Mouse (Mus musculus) megakaryocyte, embryonic 14.5 days (primary cell): ENCODE results near the gene Spice1. TPM values are rescaled to one million over a fixed set of nuclear protein-coding genes. Genes with fewer than 3 reads are reported as not detected.

Source experiments
- H3K27me3 ChIP-seq: replicated peaks from 2 replicates; pipeline ENCODE3; 2012; ENCODE audit warnings: inconsistent platforms
- H3K36me3 ChIP-seq: replicated peaks from 2 replicates; pipeline ENCODE3; 2012; ENCODE audit warnings: low read length, inconsistent platforms, mixed read lengths
- H3K4me1 ChIP-seq: 2 replicates; pipeline ENCODE4 v1.6.1; 2012; ENCODE audit warnings: inconsistent platforms
- H3K4me3 ChIP-seq: replicated peaks from 2 replicates; pipeline ENCODE3; 2012; ENCODE audit warnings: moderate library complexity, mild to moderate bottlenecking, inconsistent platforms
- H3K9me3 ChIP-seq: 2 replicates; pipeline ENCODE4 v1.6.1; 2012; ENCODE audit warnings: inconsistent platforms
- FLI1 ChIP-seq: IDR thresholded peaks from 2 replicates; pipeline ENCODE4 v1.6.1; 2012; ENCODE audit warnings: low read length, inconsistent platforms, mixed read lengths
- GATA1 ChIP-seq: IDR thresholded peaks from 3 replicates; pipeline ENCODE4 v1.6.1; 2012; ENCODE audit warnings: mixed read lengths, low read length, inconsistent platforms, borderline replicate concordance
- polyA plus RNA-seq: library from polyadenylated mRNA; stranded (reverse); fragments of >175 nt; gene quantifications from 2 replicates; pipeline ENCODE4 v1.2.3, GENCODE M21; 2012; ENCODE audit warnings: low replicate concordance; ENCODE audit not compliant: insufficient read depth

The Spice1 gene
- 2.9 TPM in 1 of 2 replicates, not detected in the other for polyA plus RNA-seq

- TF ChIP-seq GATA1 (no peak), FLI1 (no peak)
- H3K27me3 ChIP-seq: no peaks in the 10 kb centered on the region
- peak within 1 kb of the TSS; percentile 95 for H3K4me3 ChIP-seq
- H3K4me1 ChIP-seq: peaks cover 39% of the 10 kb centered on the region
- no peaks in the 10 kb centered on the region for H3K9me3 ChIP-seq
- no peaks in the 10 kb centered on the region for H3K36me3 ChIP-seq
Observed at GRCm38 (mm10) chr16:44347071-44347901, at the start of gene Spice1. TSS of gene Spice1 (plus strand) at chr16:44347121.

GRCm38 (mm10) chr16:44299438-44300093 lies 47.4 kb upstream of the Spice1 start:
- peaks cover 7% of the 10 kb centered on the region; the same call in 1 of the 2 replicates for H3K9me3 ChIP-seq
- no peak for TF ChIP-seq FLI1
- H3K4me3 ChIP-seq: no peak overlapping the region
- H3K4me1 ChIP-seq: no peaks in the 10 kb centered on the region
- no peaks in the 10 kb centered on the region for H3K36me3 ChIP-seq
- peaks cover 4% of the 10 kb centered on the region for H3K27me3 ChIP-seq

GRCm38 (mm10) chr16:44302126-44302892 lies 44.6 kb upstream of the Spice1 start:
- Histone ChIP-seq H3K9me3 (peaks cover 7% of the 10 kb centered on the region; the same call in 1 of the 2 replicates), H3K4me1 (no peaks in the 10 kb centered on the region), H3K27me3 (peaks cover 4% of the 10 kb centered on the region), H3K4me3 (no peak overlapping the region), H3K36me3 (no peaks in the 10 kb centered on the region)
- TF ChIP-seq FLI1: no peak
- no peak for TF ChIP-seq GATA1

- TF ChIP-seq GATA1: no peak
- no peak for TF ChIP-seq FLI1
- Histone ChIP-seq H3K9me3 (peaks cover 7% of the 10 kb centered on the region; the same call in 1 of the 2 replicates), H3K4me3 (no peak overlapping the region), H3K36me3 (no peaks in the 10 kb centered on the region), H3K4me1 (no peaks in the 10 kb centered on the region), H3K27me3 (peaks cover 2% of the 10 kb centered on the region)
Observed at GRCm38 (mm10) chr16:44303822-44304221, 43.1 kb upstream of the Spice1 start.

GRCm38 (mm10) chr16:44305606-44306005 lies 41.3 kb upstream of the Spice1 start:
- H3K36me3 ChIP-seq: no peaks in the 10 kb centered on the region
- H3K4me1 ChIP-seq: no peaks in the 10 kb centered on the region
- no peaks in the 10 kb centered on the region for H3K9me3 ChIP-seq
- no peak overlapping the region for H3K4me3 ChIP-seq
- no peak for TF ChIP-seq GATA1
- peaks cover 2% of the 10 kb centered on the region for H3K27me3 ChIP-seq

- H3K4me3 ChIP-seq: no peak overlapping the region
- H3K27me3 ChIP-seq: no peaks in the 10 kb centered on the region
- no peaks in the 10 kb centered on the region for H3K9me3 ChIP-seq
- H3K36me3 ChIP-seq: no peaks in the 10 kb centered on the region
- TF ChIP-seq GATA1 (no peak), FLI1 (no peak)
- H3K4me1 ChIP-seq: 0 out of 2 replicates have a peak, but pooled peaks cover 4% of the 10 kb centered on the region
Observed at GRCm38 (mm10) chr16:44313422-44313821, 33.5 kb upstream of the Spice1 start.

- Histone ChIP-seq H3K4me3 (no peak overlapping the region), H3K9me3 (no peaks in the 10 kb centered on the region), H3K4me1 (0 out of 2 replicates have a peak, but pooled peaks cover 4% of the 10 kb centered on the region), H3K36me3 (no peaks in the 10 kb centered on the region), H3K27me3 (no peaks in the 10 kb centered on the region)
- TF ChIP-seq GATA1: no peak
- TF ChIP-seq FLI1: no peak
Observed at GRCm38 (mm10) chr16:44316350-44316749, 30.6 kb upstream of the Spice1 start.

GRCm38 (mm10) chr16:44320232-44320631 lies 26.7 kb upstream of the Spice1 start:
- H3K4me3 ChIP-seq: no peak overlapping the region
- no peaks in the 10 kb centered on the region for H3K27me3 ChIP-seq
- H3K36me3 ChIP-seq: no peaks in the 10 kb centered on the region
- TF ChIP-seq GATA1: no peak
- no peak for TF ChIP-seq FLI1
- H3K9me3 ChIP-seq: no peaks in the 10 kb centered on the region
- H3K4me1 ChIP-seq: no peaks in the 10 kb centered on the region

- no peak overlapping the region for H3K4me3 ChIP-seq
- peaks cover 11% of the 10 kb centered on the region for H3K9me3 ChIP-seq
- TF ChIP-seq GATA1 (no peak), FLI1 (no peak)
- peaks cover 16% of the 10 kb centered on the region for H3K4me1 ChIP-seq
- H3K27me3 ChIP-seq: peaks cover 34% of the 10 kb centered on the region
- no peaks in the 10 kb centered on the region for H3K36me3 ChIP-seq
Observed at GRCm38 (mm10) chr16:44328644-44329043, 18.3 kb upstream of the Spice1 start.

GRCm38 (mm10) chr16:44330657-44331056 lies 16.3 kb upstream of the Spice1 start:
- Histone ChIP-seq H3K27me3 (peaks cover 43% of the 10 kb centered on the region), H3K9me3 (peaks cover 20% of the 10 kb centered on the region), H3K4me1 (peaks cover 16% of the 10 kb centered on the region), H3K36me3 (no peaks in the 10 kb centered on the region), H3K4me3 (no peak overlapping the region)
- TF ChIP-seq GATA1 (no peak), FLI1 (no peak)
